Mouse (Mus musculus) limb, embryonic 15.5 days (tissue): Measurements from ENCODE around the gene Topors. TPM values are rescaled to one million over a fixed set of nuclear protein-coding genes. Genes with fewer than 3 reads are reported as not detected.

Experiments used
- ATAC-seq: fragments of 200-750 bp; cut with Nextera tagmentation; 2 replicates; pipeline ENCODE4 v1.8.0; 2017; ENCODE audit warnings: low read depth, moderate TSS enrichment; ENCODE audit not compliant: insufficient number of reproducible peaks, low FRiP score, low TSS enrichment
- H3K27ac ChIP-seq: fragments of 300-500 bp; sonication (generic); 2 replicates; pipeline ENCODE4 v1.5.1; 2015; ENCODE audit warnings: moderate library complexity, mild to moderate bottlenecking, inconsistent platforms
- H3K27me3 ChIP-seq: fragments of 300-500 bp; sonication (generic); 2 replicates; pipeline ENCODE4 v1.6.1; 2015; ENCODE audit warnings: inconsistent platforms
- H3K36me3 ChIP-seq: fragments of 300-500 bp; sonication (generic); 2 replicates; pipeline ENCODE4 v1.6.1; 2015; ENCODE audit warnings: inconsistent platforms
- H3K4me1 ChIP-seq: fragments of 300-500 bp; sonication (generic); 2 replicates; pipeline ENCODE4 v1.6.1; 2015; ENCODE audit warnings: inconsistent platforms
- H3K4me2 ChIP-seq: fragments of 300-500 bp; sonication (generic); 2 replicates; pipeline ENCODE4 v1.6.1; 2015; ENCODE audit warnings: mild to moderate bottlenecking, inconsistent platforms
- H3K4me3 ChIP-seq: fragments of 300-500 bp; sonication (generic); 2 replicates; pipeline ENCODE4 v1.5.1; 2015; ENCODE audit warnings: mild to moderate bottlenecking, inconsistent platforms
- H3K9ac ChIP-seq: fragments of 300-500 bp; sonication (generic); 2 replicates; pipeline ENCODE4 v1.6.1; 2015; ENCODE audit warnings: inconsistent platforms
- H3K9me3 ChIP-seq: fragments of 300-500 bp; sonication (generic); 2 replicates; pipeline ENCODE4 v1.6.1; 2016; ENCODE audit warnings: inconsistent platforms
- WGBS: fragments of 180-500 bp; shearing (Covaris S2); methylation state at CpG from one replicate; pipeline ENCODE4 v1.1.7; 2015; 5-methylcytosine and 5-hydroxymethylcytosine counted together
- polyA plus RNA-seq: library from polyadenylated mRNA; unstranded; fragments of >200 nt; fragmentation: Nextera tagmentation; extraction: Ambion mirVana; gene quantifications from 2 replicates; pipeline ENCODE4 v1.2.1, GENCODE M21; 2015

Topors gene
- polyA plus RNA-seq, 1 experiment from 2014 or later = 42.2 TPM

DNA sequence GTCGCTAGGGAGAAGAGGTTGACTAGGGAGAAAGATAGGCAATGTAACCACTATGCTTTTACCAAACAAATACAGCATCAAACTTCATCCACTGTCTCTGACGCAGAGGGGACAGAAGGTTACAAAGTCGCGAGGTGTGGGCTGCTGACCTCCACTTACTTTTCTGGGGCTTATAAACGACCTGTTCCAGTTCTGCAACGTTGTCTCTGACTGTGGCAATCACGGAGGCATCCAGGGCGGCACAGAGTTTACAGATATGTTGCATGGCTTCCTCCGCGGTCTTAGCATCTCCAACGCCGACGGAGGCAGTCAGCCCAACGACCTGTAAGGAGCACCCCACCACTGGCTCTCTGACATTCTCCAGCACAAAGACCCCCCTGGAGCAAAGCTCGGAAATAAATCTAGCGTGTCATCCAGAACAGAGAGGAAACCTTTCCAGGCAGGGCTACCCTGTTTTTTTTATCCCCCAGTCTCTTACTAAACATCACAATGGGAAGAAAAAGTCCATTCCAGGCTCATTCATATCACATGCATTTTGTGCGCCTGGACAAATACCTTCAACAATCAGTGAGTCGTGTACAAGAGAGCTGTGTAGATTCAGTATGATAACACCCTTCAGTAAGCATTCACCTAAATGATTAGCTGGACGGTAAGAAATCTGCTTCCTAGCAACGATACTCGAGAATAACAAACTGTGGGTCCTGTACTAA, 47.6 kb downstream of the Topors start:
- 54% methylated on average over 21 of the region's 21 CpGs for WGBS
- H3K9ac ChIP-seq = no peak overlapping the region

DNA sequence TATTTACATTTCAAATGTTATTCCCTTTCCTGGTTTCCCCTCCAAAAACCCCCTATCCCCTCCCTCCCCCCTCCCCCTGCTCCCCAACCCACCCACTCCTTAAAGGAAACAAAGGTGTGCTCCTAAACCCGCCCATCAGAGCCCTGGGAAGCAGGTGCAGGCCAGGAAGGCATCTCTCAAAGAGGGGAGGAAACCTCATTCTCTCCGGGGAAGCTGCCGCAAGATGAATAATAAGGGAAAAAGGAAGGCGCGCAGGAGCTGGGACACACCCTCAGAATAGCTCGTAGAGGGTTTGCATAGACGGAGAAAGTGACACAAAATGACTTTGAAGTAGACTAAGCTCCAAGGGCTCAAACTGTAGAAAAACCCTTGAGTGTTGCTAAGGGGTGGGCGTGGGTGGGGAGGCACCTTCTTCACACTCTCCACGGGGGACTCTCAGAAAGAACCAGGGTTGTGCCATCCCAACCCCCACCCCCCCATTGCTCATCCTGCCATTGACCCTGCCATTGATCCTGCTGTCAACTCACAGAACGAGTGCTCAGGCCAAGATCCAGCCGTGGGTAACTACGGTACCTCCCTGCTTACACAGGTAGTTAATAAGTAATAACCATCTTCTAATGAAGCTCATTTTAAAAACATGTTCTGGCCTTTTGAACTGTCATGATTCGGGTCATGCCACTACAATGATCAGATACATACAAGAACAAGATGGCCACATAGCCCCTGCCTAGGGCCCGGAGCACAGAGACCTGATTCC, 48.5 kb downstream of the Topors start:
- no peak overlapping the region for H3K4me3 ChIP-seq
- peaks cover 10% of the 10 kb centered on the region; the same call in 1 of the 2 replicates for H3K36me3 ChIP-seq
- H3K27ac ChIP-seq = no peak overlapping the region
- ATAC-seq = no peak
- H3K27me3 ChIP-seq = 0 out of 2 replicates have a peak, but pooled peaks cover 5% of the 10 kb centered on the region
- H3K4me2 ChIP-seq = no peak overlapping the region
- 29% methylated on average over 14 of the region's 14 CpGs for WGBS
- H3K4me1 ChIP-seq = no peaks in the 10 kb centered on the region
- no peak overlapping the region for H3K9ac ChIP-seq
- H3K9me3 ChIP-seq = no peaks in the 10 kb centered on the region

More for the DNA sequence above, 47.6 kb downstream of the Topors start:
- no peaks in the 10 kb centered on the region for H3K9me3 ChIP-seq
- H3K27ac ChIP-seq = no peak overlapping the region
- peaks cover 12% of the 10 kb centered on the region; the same call in 1 of the 2 replicates for H3K36me3 ChIP-seq
- no peaks in the 10 kb centered on the region for H3K4me1 ChIP-seq
- no peak overlapping the region for H3K4me2 ChIP-seq
- 0 out of 2 replicates have a peak, but pooled peaks cover 5% of the 10 kb centered on the region for H3K27me3 ChIP-seq
- H3K4me3 ChIP-seq = no peak overlapping the region
- no peak for ATAC-seq

DNA sequence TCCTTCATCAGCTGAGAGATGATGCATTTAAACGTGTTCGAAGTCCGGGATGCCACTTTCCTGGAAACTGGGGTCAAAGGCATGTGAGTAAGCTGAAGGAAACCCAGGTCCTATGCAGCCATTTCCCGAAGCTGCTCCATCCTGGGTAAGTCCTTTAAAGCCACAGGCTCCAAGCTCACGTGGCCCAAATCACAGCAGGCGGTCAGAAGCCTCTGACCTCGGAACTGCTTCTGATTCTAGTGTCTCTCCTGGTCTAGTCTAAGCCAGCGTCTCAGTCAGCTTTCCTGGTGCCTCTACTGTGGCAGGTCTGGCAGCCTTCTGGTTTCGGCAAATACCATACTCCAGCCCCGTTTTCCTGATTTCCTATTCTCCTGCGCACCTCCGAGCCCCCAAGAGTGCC, 49.2 kb downstream of the Topors start:
- 22% methylated on average over 12 of the region's 12 CpGs for WGBS
- peaks cover 10% of the 10 kb centered on the region; the same call in 1 of the 2 replicates for H3K36me3 ChIP-seq
- no peak overlapping the region for H3K4me3 ChIP-seq
- no peak overlapping the region for H3K4me2 ChIP-seq
- no peak overlapping the region for H3K27ac ChIP-seq
- 0 out of 2 replicates have a peak, but pooled peaks cover 5% of the 10 kb centered on the region for H3K27me3 ChIP-seq
- no peak for ATAC-seq
- H3K9ac ChIP-seq = no peak overlapping the region
- H3K4me1 ChIP-seq = no peaks in the 10 kb centered on the region
- H3K9me3 ChIP-seq = no peaks in the 10 kb centered on the region

GRCm38 (mm10) chr4:40218382-40218781, 51.3 kb downstream of the Topors start:
- Histone ChIP-seq H3K4me1 (no peaks in the 10 kb centered on the region), H3K27me3 (0 out of 2 replicates have a peak, but pooled peaks cover 5% of the 10 kb centered on the region), H3K9me3 (no peaks in the 10 kb centered on the region), H3K27ac (no peak overlapping the region), H3K36me3 (peaks cover 4% of the 10 kb centered on the region; the same call in 1 of the 2 replicates), H3K4me2 (no peak overlapping the region), H3K9ac (no peak overlapping the region), H3K4me3 (no peak overlapping the region)
- ATAC-seq = no peak
- WGBS = 70% methylated on average over 7 of the region's 7 CpGs

GRCm38 (mm10) chr4:40217910-40218309, 51.7 kb downstream of the Topors start:
- Histone ChIP-seq H3K4me3 (no peak overlapping the region), H3K27ac (no peak overlapping the region), H3K27me3 (0 out of 2 replicates have a peak, but pooled peaks cover 5% of the 10 kb centered on the region), H3K4me2 (no peak overlapping the region), H3K4me1 (no peaks in the 10 kb centered on the region), H3K36me3 (peaks cover 4% of the 10 kb centered on the region; the same call in 1 of the 2 replicates), H3K9ac (no peak overlapping the region), H3K9me3 (no peaks in the 10 kb centered on the region)
- ATAC-seq = no peak
- 64% methylated on average over 3 of the region's 3 CpGs for WGBS

GRCm38 (mm10) chr4:40212177-40212576, 57.5 kb downstream of the Topors start:
- H3K4me3 ChIP-seq = no peak overlapping the region

More at GRCm38 (mm10) chr4:40212177-40212576, 57.5 kb downstream of the Topors start:
- Histone ChIP-seq H3K9me3 (no peaks in the 10 kb centered on the region), H3K27me3 (no peaks in the 10 kb centered on the region), H3K27ac (no peak overlapping the region), H3K4me1 (no peaks in the 10 kb centered on the region), H3K9ac (no peak overlapping the region), H3K36me3 (peaks cover 11% of the 10 kb centered on the region; the same call in 1 of the 2 replicates), H3K4me2 (no peak overlapping the region)
- 95% methylated on average over 6 of the region's 6 CpGs for WGBS
- ATAC-seq = no peak

Other genes with a start within 250 kb of the Topors start
- gene Aco1, start 126.8 kb downstream of the Topors start, polyA plus RNA-seq = 40.8 and 43.5 TPM in 2 replicates
- 10.7 TPM in 2 replicates for gene Ddx58, start 30.0 kb downstream of the Topors start, polyA plus RNA-seq
- gene Smim27, start 271 bp downstream of the Topors start, polyA plus RNA-seq = 30.7 and 37.1 TPM in 2 replicates
- 280 and 288 TPM in 2 replicates for gene Ndufb6, start 9.6 kb upstream of the Topors start, polyA plus RNA-seq
- gene Tmem215, start 202.3 kb upstream of the Topors start, polyA plus RNA-seq = 0.31 and 0.52 TPM in 2 replicates